Mouse (Mus musculus) embryonic facial prominence, embryonic 12.5 days (tissue): ENCODE results near the gene Abca3. TPM values are rescaled to one million over a fixed set of nuclear protein-coding genes. Genes with fewer than 3 reads are reported as not detected.

Experiments
- ATAC-seq: fragments of 200-750 bp; cut with Nextera tagmentation; 2 replicates; pipeline ENCODE4 v1.8.0; 2017; ENCODE audit not compliant: insufficient number of reproducible peaks, insufficient read depth, low FRiP score, low TSS enrichment
- H3K27ac ChIP-seq: fragments of 300-500 bp; sonication (generic); 2 replicates; pipeline ENCODE4 v1.5.1; 2016; ENCODE audit warnings: mild to moderate bottlenecking
- H3K27me3 ChIP-seq: fragments of 300-500 bp; sonication (generic); 2 replicates; pipeline ENCODE4 v1.6.1; 2016; ENCODE audit warnings: mild to moderate bottlenecking, moderate library complexity
- H3K36me3 ChIP-seq: fragments of 300-500 bp; sonication (generic); 2 replicates; pipeline ENCODE4 v1.6.1; 2016; ENCODE audit warnings: mild to moderate bottlenecking
- H3K4me1 ChIP-seq: fragments of 300-500 bp; sonication (generic); 2 replicates; pipeline ENCODE4 v1.6.1; 2016
- H3K4me2 ChIP-seq: fragments of 300-500 bp; sonication (generic); replicated peaks from 2 replicates; pipeline ENCODE4 v1.6.1; 2016; ENCODE audit warnings: mild to moderate bottlenecking, moderate library complexity
- H3K4me3 ChIP-seq: fragments of 300-500 bp; sonication (generic); 2 replicates; pipeline ENCODE4 v1.5.1; 2016; ENCODE audit warnings: mild to moderate bottlenecking
- H3K9ac ChIP-seq: fragments of 300-500 bp; sonication (generic); 2 replicates; pipeline ENCODE4 v1.6.1; 2016; ENCODE audit warnings: mild to moderate bottlenecking, moderate library complexity
- H3K9me3 ChIP-seq: fragments of 300-500 bp; sonication (generic); 2 replicates; pipeline ENCODE4 v1.6.1; 2016; ENCODE audit warnings: mild to moderate bottlenecking, moderate library complexity
- WGBS: fragments of 180-500 bp; shearing (Covaris S2); methylation state at CpG from one replicate; pipeline ENCODE4 v1.1.7; 2016; 5-methylcytosine and 5-hydroxymethylcytosine counted together
- polyA plus RNA-seq: library from polyadenylated mRNA; unstranded; fragments of >200 nt; fragmentation: Nextera tagmentation; extraction: Ambion mirVana; gene quantifications from 2 replicates; pipeline ENCODE4 v1.2.1, GENCODE M21; 2016

The Abca3 gene
- polyA plus RNA-seq, 1 experiment from 2014 or later = 7.8 TPM

DNA sequence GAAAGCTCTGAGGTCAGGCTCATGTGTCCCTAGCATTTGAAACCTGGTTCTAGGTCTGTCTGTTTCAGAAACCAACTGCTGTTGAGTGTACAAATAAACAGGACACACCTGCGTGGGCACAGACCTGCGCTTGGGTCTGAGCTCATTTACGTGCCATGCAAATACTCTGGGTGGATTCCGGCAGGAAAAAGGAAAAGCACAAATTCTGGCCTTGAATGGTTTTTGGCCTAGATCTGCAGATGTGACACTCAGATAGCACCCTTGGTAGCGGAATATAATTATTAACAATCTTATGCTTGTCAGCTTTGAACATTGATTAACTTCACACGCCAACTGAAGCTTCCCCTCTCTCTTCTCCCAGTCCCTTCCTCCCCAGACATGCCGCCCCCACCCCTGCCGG lies 3.5 kb downstream of the Abca3 start:
- no peaks in the 10 kb centered on the region for H3K36me3 ChIP-seq
- no peak overlapping the region for H3K4me2 ChIP-seq
- H3K27ac ChIP-seq = no peak overlapping the region
- peaks cover 6% of the 10 kb centered on the region for H3K4me1 ChIP-seq
- WGBS = 81% methylated on average over 8 of the region's 8 CpGs
- H3K4me3 ChIP-seq = no peak overlapping the region
- H3K9ac ChIP-seq = no peak overlapping the region
- H3K27me3 ChIP-seq = peaks cover 19% of the 10 kb centered on the region
- H3K9me3 ChIP-seq = no peaks in the 10 kb centered on the region
- ATAC-seq = no peak

DNA sequence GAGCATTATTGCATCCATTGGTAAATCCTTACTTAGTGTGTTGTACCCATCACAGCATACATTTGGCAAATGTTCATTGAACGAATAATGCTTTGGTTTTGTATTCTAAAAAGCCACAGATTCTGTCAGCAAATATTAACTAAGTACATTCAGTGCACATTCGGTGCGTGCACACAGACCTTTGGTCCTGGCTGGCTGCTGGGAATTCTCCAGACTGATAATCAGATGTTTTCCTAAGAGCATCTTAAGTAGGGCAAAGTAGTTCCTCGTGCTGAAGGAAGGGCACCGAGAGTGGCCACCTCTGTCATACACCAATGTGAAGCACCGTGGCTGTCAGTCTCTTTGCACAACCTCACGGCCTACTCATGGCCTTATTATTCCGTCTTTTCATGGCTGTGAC lies 7.3 kb downstream of the Abca3 start:
- Histone ChIP-seq H3K9me3 (no peaks in the 10 kb centered on the region), H3K9ac (no peak overlapping the region), H3K4me1 (no peaks in the 10 kb centered on the region), H3K36me3 (no peaks in the 10 kb centered on the region), H3K4me3 (no peak overlapping the region), H3K27me3 (no peaks in the 10 kb centered on the region), H3K27ac (no peak overlapping the region), H3K4me2 (no peak overlapping the region)
- WGBS = 85% methylated on average over 8 of the region's 8 CpGs
- no peak for ATAC-seq

DNA sequence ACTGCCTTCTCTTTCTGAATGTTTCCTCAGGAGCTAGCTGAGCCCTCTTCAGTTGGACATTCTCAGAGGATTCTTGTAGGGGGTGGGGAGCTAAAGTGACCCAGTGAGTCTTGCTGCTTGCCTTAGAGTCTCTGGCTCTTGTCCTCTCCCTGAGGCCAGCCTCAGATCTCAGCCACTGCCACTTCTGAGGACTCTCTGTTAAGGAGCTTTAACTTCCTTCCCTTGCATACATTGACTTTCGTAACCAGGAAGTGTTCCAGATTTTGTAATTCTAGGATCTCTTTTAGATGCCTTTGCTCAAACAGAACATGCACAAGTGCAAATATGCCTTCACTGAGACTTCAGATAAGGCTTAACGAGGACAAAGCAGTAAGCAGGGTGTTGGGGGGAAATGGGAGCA lies 8.2 kb downstream of the Abca3 start:
- no peak overlapping the region for H3K9ac ChIP-seq
- H3K4me1 ChIP-seq = no peaks in the 10 kb centered on the region
- no peak for ATAC-seq
- no peak overlapping the region for H3K4me3 ChIP-seq
- no peak overlapping the region for H3K4me2 ChIP-seq
- H3K36me3 ChIP-seq = no peaks in the 10 kb centered on the region
- WGBS = 80% methylated on average over 2 of the region's 2 CpGs
- no peak overlapping the region for H3K27ac ChIP-seq
- no peaks in the 10 kb centered on the region for H3K9me3 ChIP-seq
- H3K27me3 ChIP-seq = no peaks in the 10 kb centered on the region

DNA sequence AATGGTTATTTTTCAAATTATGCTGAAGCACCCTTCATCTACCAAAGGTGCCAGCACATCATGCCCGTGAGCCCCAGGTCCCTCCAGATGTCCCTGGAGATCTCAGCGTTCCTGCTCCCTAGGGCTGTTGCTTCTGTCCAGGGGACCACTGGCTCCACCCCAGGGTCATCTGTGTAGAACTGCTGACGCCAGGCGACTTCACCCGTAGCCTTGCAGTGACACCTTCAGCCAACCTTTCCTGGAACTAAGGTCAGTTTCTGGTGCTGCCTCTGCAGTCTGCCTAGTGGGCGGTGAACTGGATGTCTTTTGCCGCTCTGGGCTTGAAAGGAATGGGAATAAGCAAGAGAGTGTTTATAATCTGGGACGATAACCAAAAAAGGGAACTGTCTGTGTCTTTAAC lies 9.1 kb downstream of the Abca3 start:
- Histone ChIP-seq H3K9me3 (no peaks in the 10 kb centered on the region), H3K36me3 (no peaks in the 10 kb centered on the region), H3K27ac (no peak overlapping the region), H3K4me1 (no peaks in the 10 kb centered on the region), H3K9ac (no peak overlapping the region), H3K27me3 (no peaks in the 10 kb centered on the region), H3K4me2 (no peak overlapping the region), H3K4me3 (no peak overlapping the region)
- WGBS = 83% methylated on average over 8 of the region's 8 CpGs
- ATAC-seq = no peak

DNA sequence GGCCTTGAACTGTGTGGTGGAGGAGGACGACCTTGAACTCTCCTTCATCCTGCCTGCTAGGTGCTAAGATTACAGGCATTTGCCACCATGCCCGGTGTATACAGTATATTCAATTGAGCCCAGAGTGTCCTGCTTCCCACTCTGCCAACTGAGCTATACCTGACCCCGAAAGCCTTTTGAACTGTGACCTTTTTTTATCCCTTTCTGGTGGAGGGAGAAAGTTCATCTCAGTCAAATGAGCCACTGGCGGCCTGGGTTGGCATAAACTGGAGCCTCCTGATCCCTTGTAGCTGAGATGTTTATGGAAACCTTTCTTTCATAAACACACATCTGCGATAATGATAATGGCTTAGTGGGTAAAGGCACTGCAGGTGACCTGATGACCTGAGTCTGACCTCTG lies 9.5 kb downstream of the Abca3 start:
- H3K9me3 ChIP-seq = no peaks in the 10 kb centered on the region
- no peak for ATAC-seq
- no peaks in the 10 kb centered on the region for H3K27me3 ChIP-seq
- no peak overlapping the region for H3K9ac ChIP-seq
- 81% methylated on average over 5 of the region's 5 CpGs for WGBS
- H3K4me1 ChIP-seq = no peaks in the 10 kb centered on the region
- H3K4me2 ChIP-seq = no peak overlapping the region
- H3K27ac ChIP-seq = no peak overlapping the region
- H3K36me3 ChIP-seq = no peaks in the 10 kb centered on the region
- H3K4me3 ChIP-seq = no peak overlapping the region

DNA sequence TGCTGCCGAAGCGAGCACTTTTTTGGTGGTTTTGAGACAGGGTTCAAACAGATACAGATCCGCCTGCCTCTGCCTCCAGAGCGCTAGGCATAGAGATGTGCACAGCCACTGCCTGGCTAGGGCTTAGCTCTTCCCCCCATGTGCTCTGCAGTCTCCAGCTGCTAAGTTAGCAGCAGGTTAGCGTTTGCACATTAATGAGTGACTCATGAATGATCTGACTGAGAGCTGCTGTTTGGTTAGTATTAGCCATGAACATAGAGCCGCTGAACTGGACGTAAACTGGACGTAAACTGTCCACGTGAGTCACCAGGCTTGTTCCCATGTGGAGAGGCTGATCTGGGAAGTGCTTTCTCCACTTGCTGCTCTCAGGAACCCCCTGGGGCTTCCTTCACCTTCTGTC lies 10.8 kb downstream of the Abca3 start:
- no peak for ATAC-seq
- WGBS = 81% methylated on average over 9 of the region's 9 CpGs
- Histone ChIP-seq H3K4me1 (no peaks in the 10 kb centered on the region), H3K27ac (no peak overlapping the region), H3K9me3 (no peaks in the 10 kb centered on the region), H3K36me3 (peaks cover 3% of the 10 kb centered on the region; the same call in 1 of the 2 replicates), H3K4me2 (no peak overlapping the region), H3K27me3 (no peaks in the 10 kb centered on the region), H3K4me3 (no peak overlapping the region), H3K9ac (no peak overlapping the region)

DNA sequence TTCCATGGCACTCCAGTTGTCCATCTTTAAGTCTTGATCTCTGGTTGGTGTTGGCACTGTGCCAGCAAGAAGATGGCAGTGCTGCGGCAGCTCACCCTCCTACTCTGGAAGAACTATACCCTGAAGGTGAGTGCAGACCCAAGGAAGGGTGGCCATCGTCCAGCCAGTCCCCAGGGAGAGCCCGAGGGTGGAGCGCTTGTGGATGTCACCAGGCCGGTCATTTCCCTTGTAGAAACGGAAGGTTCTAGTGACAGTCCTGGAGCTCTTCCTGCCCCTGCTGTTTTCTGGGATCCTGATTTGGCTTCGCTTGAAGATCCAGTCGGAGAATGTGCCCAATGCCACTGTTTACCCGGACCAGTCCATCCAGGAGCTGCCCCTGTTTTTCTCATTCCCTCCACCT lies 12.7 kb downstream of the Abca3 start:
- H3K9me3 ChIP-seq = no peaks in the 10 kb centered on the region
- H3K27me3 ChIP-seq = no peaks in the 10 kb centered on the region
- peaks cover 3% of the 10 kb centered on the region; the same call in 1 of the 2 replicates for H3K36me3 ChIP-seq
- H3K4me2 ChIP-seq = no peak overlapping the region
- H3K4me3 ChIP-seq = no peak overlapping the region
- H3K9ac ChIP-seq = no peak overlapping the region
- no peak for ATAC-seq
- no peak overlapping the region for H3K27ac ChIP-seq
- 85% methylated on average over 9 of the region's 9 CpGs for WGBS
- H3K4me1 ChIP-seq = no peaks in the 10 kb centered on the region

DNA sequence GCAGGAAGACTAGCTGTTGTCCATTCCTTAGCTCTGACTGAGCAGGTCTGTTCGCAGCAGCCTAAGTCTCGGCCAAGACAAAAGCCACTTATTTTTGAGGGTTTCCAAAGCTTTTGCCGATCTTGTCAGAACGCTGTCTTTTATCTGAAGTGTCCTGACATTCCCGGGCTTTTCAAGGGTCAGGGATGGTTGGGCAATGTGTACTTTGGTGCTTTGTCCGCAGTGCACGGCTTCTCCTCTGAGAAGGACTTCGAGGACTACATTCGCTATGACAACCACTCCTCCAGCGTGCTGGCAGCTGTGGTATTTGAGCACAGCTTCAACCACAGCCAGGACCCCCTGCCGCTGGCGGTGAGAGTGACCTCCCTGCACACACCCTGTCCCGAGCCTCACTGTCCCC lies 14.1 kb downstream of the Abca3 start:
- H3K4me1 ChIP-seq = no peaks in the 10 kb centered on the region
- no peak overlapping the region for H3K27ac ChIP-seq
- no peaks in the 10 kb centered on the region for H3K27me3 ChIP-seq
- peaks cover 3% of the 10 kb centered on the region; the same call in 1 of the 2 replicates for H3K36me3 ChIP-seq
- 64% methylated on average over 13 of the region's 13 CpGs for WGBS
- H3K4me2 ChIP-seq = no peak overlapping the region
- H3K4me3 ChIP-seq = no peak overlapping the region
- H3K9ac ChIP-seq = no peak overlapping the region
- H3K9me3 ChIP-seq = no peaks in the 10 kb centered on the region
- no peak for ATAC-seq

DNA sequence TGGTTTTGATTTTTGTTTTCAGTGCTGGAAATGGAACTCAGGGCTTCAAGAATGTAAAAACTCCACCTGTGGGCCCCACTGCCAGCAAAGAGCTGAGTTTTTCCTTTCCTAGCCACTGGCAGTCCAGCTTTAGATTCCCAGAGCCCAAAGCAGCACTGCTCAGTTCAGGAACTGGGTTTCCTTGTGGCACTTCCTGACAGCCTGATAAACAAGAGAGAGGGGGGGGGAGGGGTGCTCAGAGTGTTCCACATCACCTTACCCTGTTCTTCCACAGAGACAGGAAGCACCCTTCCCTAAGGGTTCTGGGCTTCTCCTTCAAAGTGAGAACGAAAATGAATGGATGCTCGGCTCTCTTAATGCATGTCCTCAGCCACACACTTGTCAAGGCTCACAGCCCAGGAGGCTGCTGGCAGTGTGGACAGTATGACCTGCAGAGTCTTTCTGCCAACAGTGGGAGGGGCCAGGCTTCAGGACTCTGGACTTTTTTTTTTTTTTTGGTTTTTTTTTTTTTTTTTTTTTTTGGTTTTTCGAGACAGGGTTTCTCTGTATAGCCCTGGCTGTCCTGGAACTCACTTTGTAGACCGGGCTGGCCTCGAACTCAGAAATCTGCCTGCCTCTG lies 23.5 kb downstream of the Abca3 start:
- ATAC-seq = no peak
- H3K9ac ChIP-seq = no peak overlapping the region
- no peak overlapping the region for H3K4me3 ChIP-seq
- H3K9me3 ChIP-seq = no peaks in the 10 kb centered on the region
- no peak overlapping the region for H3K27ac ChIP-seq
- H3K4me2 ChIP-seq = no peak overlapping the region
- no peaks in the 10 kb centered on the region for H3K4me1 ChIP-seq
- no peaks in the 10 kb centered on the region for H3K27me3 ChIP-seq
- H3K36me3 ChIP-seq = no peaks in the 10 kb centered on the region
- 65% methylated on average over 5 of the region's 5 CpGs for WGBS

DNA sequence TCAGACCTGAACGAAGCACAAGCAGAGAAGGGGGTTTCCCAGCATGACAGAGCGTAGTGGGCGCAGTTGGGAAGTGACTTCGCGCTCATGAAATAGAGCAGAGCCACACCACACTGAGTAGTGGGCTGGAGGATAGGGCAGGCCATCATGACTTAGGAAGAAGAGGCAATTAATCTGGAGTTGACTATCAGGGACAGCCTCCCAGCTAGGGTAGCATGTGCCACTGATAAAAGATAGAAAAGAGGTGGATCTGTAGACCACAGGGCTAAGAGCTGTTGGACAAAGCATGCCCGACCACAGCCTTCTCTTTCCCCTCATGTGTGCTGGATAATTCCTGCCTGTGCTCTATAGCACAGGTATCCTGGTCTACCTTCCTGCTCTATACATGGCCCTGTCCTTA lies 24.1 kb downstream of the Abca3 start:
- no peak for ATAC-seq
- WGBS = 88% methylated on average over 6 of the region's 6 CpGs
- H3K9ac ChIP-seq = no peak overlapping the region
- H3K4me1 ChIP-seq = no peaks in the 10 kb centered on the region
- no peak overlapping the region for H3K4me3 ChIP-seq
- H3K36me3 ChIP-seq = no peaks in the 10 kb centered on the region
- no peak overlapping the region for H3K4me2 ChIP-seq
- H3K9me3 ChIP-seq = no peaks in the 10 kb centered on the region
- no peak overlapping the region for H3K27ac ChIP-seq
- H3K27me3 ChIP-seq = no peaks in the 10 kb centered on the region

DNA sequence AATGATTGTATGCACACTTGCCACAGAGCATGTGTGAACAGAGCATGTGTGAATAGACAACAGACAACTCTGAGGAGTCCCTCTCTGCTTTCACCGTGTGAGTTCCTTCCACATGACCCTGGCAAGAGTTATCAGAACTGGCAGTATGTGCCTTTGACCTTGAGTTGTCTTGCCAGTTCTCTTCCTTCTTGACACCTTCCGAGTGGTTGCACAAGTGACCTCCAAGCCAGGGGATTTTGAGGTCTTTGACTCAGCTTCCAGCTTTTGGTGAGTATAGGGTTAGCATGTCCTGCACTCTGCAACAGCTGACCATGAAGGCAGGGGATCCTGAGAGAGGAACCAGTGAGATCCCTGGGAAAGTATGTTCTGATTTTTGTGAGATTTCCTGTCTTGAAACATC lies 26.7 kb downstream of the Abca3 start:
- Histone ChIP-seq H3K27me3 (no peaks in the 10 kb centered on the region), H3K9me3 (no peaks in the 10 kb centered on the region), H3K9ac (no peak overlapping the region), H3K4me3 (no peak overlapping the region), H3K4me2 (no peak overlapping the region), H3K36me3 (peaks cover 5% of the 10 kb centered on the region; the same call in 1 of the 2 replicates), H3K4me1 (no peaks in the 10 kb centered on the region), H3K27ac (no peak overlapping the region)
- ATAC-seq = no peak
- 87% methylated on average over 2 of the region's 2 CpGs for WGBS

DNA sequence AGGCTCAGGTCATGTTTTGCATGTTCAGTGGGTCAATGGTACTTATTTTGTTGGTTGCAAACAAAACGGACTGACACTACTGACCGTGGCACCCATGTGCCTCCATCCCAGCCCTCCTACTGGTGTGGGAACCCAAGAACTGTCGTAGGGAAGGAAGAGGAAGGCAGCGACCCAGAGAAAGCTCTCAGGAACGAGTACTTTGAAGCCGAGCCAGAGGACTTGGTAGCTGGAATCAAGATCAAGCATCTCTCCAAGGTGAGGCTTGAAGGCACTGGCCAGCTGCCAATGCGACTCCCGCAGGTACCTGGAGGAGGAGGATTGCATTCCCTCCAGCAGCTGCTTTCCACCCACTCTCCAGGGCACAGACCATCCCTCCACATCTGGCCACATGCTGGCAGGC lies 32.0 kb downstream of the Abca3 start:
- H3K27me3 ChIP-seq = no peaks in the 10 kb centered on the region
- no peak overlapping the region for H3K4me3 ChIP-seq
- 77% methylated on average over 8 of the region's 8 CpGs for WGBS
- no peak for ATAC-seq
- no peak overlapping the region for H3K27ac ChIP-seq
- peaks cover 5% of the 10 kb centered on the region; the same call in 1 of the 2 replicates for H3K36me3 ChIP-seq
- H3K9ac ChIP-seq = no peak overlapping the region
- H3K4me2 ChIP-seq = no peak overlapping the region
- no peaks in the 10 kb centered on the region for H3K9me3 ChIP-seq
- H3K4me1 ChIP-seq = no peaks in the 10 kb centered on the region

DNA sequence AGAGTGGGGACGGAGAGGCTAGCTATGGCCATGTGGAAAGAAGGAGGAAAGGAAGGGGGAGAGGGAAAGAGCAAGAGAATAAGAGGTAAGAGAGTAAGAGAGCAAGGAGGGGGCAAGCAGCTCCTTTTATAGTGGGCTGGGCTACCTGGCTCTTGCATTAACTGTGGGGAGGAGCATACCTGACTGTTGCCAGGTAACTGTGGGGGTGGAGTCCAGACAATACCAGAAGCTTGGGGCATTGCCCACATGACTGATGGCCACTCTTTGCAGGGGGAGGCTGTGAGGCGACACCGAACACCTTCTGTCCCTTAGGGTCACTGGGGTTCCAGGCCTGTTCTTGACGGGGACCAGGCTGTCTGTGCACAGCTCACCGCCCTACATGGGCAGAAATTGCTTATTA lies 37.0 kb downstream of the Abca3 start:
- H3K4me2 ChIP-seq = no peak overlapping the region
- 79% methylated on average over 5 of the region's 5 CpGs for WGBS
- no peak for ATAC-seq
- no peaks in the 10 kb centered on the region for H3K36me3 ChIP-seq
- no peaks in the 10 kb centered on the region for H3K4me1 ChIP-seq
- no peak overlapping the region for H3K9ac ChIP-seq
- H3K27ac ChIP-seq = no peak overlapping the region
- H3K27me3 ChIP-seq = no peaks in the 10 kb centered on the region
- H3K4me3 ChIP-seq = no peak overlapping the region
- no peaks in the 10 kb centered on the region for H3K9me3 ChIP-seq
